Mouse (Mus musculus) ovary, adult 10 weeks (tissue): ENCODE measurements around the gene Foxa3. TPM values are rescaled to one million over a fixed set of nuclear protein-coding genes. Genes with fewer than 3 reads are reported as not detected.

Source experiments
- polyA plus RNA-seq: library from polyadenylated mRNA; stranded (reverse); fragments of 350-450 nt; fragmentation: Illumina TruSeq; extraction: RNeasy Lipid Tissue Mini Kit (QIAGEN cat#74804); gene quantifications from one replicate; pipeline ENCODE4 v1.2.3, GENCODE M21; 2014

Gene Foxa3
- polyA plus RNA-seq, result 1.7 TPM

GRCm38 (mm10) chr7:19023357-19023814, at the start of gene Foxa3:
Foxa3 (minus strand) TSS chr7:19023538.

GRCm38 (mm10) chr7:19054047-19054776, 30.9 kb upstream of the Foxa3 start, which contains the start of gene Rsph6a:
Rsph6a (plus strand) TSS chr7:19054690.

GRCm38 (mm10) chr7:19024096-19024506, 763 bp upstream of the Foxa3 start, which contains the start of gene Sympk:
Sympk (plus strand) TSS chr7:19024377.

GRCm38 (mm10) chr7:19003902-19004630, 19.3 kb downstream of the Foxa3 start, which contains the start of gene Irf2bp1:
Irf2bp1 (plus strand) TSS chr7:19004044.

GRCm38 (mm10) chr7:18990601-18991295, 32.6 kb downstream of the Foxa3 start, which contains the start of gene Mypop:
Mypop (plus strand) TSS chr7:18991245.

GRCm38 (mm10) chr7:18987100-18987499, 36.2 kb downstream of the Foxa3 start, which contains the start of gene Nanos2:
Nanos2 (plus strand) TSS chr7:18987400.

Other genes starting within 250 kb of the Foxa3 start
- not detected for gene Psg19, start 225.0 kb downstream of the Foxa3 start, polyA plus RNA-seq
- 0.43 TPM for gene Psg17, start 201.9 kb downstream of the Foxa3 start, polyA plus RNA-seq
- 9.1 TPM for gene Mill2, start 183.6 kb downstream of the Foxa3 start, polyA plus RNA-seq
- not detected for gene Pglyrp1, start 152.2 kb downstream of the Foxa3 start, polyA plus RNA-seq
- gene Ccdc61, start 113.1 kb downstream of the Foxa3 start, polyA plus RNA-seq, result 2.3 TPM
- 0.34 TPM for gene Nova2, start 97.7 kb downstream of the Foxa3 start, polyA plus RNA-seq
- gene Nanos2, start 36.1 kb downstream of the Foxa3 start, polyA plus RNA-seq, result 0.48 TPM
- gene Mypop, start 32.3 kb downstream of the Foxa3 start, polyA plus RNA-seq, result 0.46 TPM
- 1.9 TPM for gene Irf2bp1, start 19.5 kb downstream of the Foxa3 start, polyA plus RNA-seq
- gene Sympk, start 839 bp upstream of the Foxa3 start, polyA plus RNA-seq, result 5.5 TPM
- not detected for gene Rsph6a, start 31.2 kb upstream of the Foxa3 start, polyA plus RNA-seq
- gene Dmwd, start 52.7 kb upstream of the Foxa3 start, polyA plus RNA-seq, result 0.23 TPM
- gene Dmpk, start 60.3 kb upstream of the Foxa3 start, polyA plus RNA-seq, result 5.7 TPM
- 1.9 TPM for gene Six5, start 71.1 kb upstream of the Foxa3 start, polyA plus RNA-seq
- gene Gm4969, start 94.8 kb upstream of the Foxa3 start, polyA plus RNA-seq, result not detected
- 1.3 TPM for gene Fbxo46, start 96.3 kb upstream of the Foxa3 start, polyA plus RNA-seq
- gene Qpctl, start 125.8 kb upstream of the Foxa3 start, polyA plus RNA-seq, result 9.1 TPM
- 1.4 TPM for gene Snrpd2, start 126.2 kb upstream of the Foxa3 start, polyA plus RNA-seq
- not detected for gene Gipr, start 142.6 kb upstream of the Foxa3 start, polyA plus RNA-seq
- gene Eml2, start 152.9 kb upstream of the Foxa3 start, polyA plus RNA-seq, result not detected
- 1.4 TPM for gene Gpr4, start 189.0 kb upstream of the Foxa3 start, polyA plus RNA-seq
- 9.0 TPM for gene Opa3, start 204.8 kb upstream of the Foxa3 start, polyA plus RNA-seq
- 16.5 TPM for gene Vasp, start 248.3 kb upstream of the Foxa3 start, polyA plus RNA-seq